Mouse (Mus musculus) ES-Bruce4 (cell line): ENCODE results near the gene Ptprk.

Experiments
- CTCF ChIP-seq: IDR thresholded peaks from one replicate; pipeline ENCODE4 v1.8.1; 2011; ENCODE audit warnings: low read depth, low read length
- POLR2A ChIP-seq: IDR thresholded peaks from one replicate; pipeline ENCODE4 v1.8.1; 2011; ENCODE audit warnings: low read length; ENCODE audit not compliant: insufficient read depth

- TF ChIP-seq CTCF = no peak
- no peak for TF ChIP-seq POLR2A
Observed at GRCm38 (mm10) chr10:28497791-28498190, 423.2 kb downstream of the Ptprk start.
